Mouse (Mus musculus): ENCODE data around the gene Prkcd. TPM values are rescaled to one million over a fixed set of nuclear protein-coding genes. Genes with fewer than 3 reads are reported as not detected.
A peak's percentile ranks its signal among the peaks of the same experiment; 100 is the strongest.

Gene Prkcd
- polyA plus RNA-seq, 1 experiment = 23.6 TPM

GRCm38 (mm10) chr14:30637087-30637486, 11.1 kb upstream of the Prkcd start:
- H3K4me2 ChIP-seq (ENCODE audit: low read depth) = no peak overlapping the region
- no peaks in the 10 kb centered on the region for H3K27me3 ChIP-seq (ENCODE audit: control insufficient read depth, insufficient read depth, insufficient read length)
- H3K79me2 ChIP-seq (ENCODE audit: control insufficient read depth, insufficient read depth) = no peaks in the 10 kb centered on the region
- H3K36me3 ChIP-seq (ENCODE audit: control insufficient read depth, insufficient read depth) = no peaks in the 10 kb centered on the region
- TF ChIP-seq POLR2AphosphoS2 (IDR thresholded peaks at IDR 0.05; ENCODE audit: insufficient read length, low read depth) (no peak), TCF12 (IDR thresholded peaks at IDR 0.05; ENCODE audit: insufficient read depth, poor library complexity, severe bottlenecking) (no peak), MYOD1 (IDR thresholded peaks at IDR 0.05; ENCODE audit: control insufficient read depth in 1 of 3, insufficient read length in 2 of 3, low read depth in 2 of 3) (no peak), CEBPB (IDR thresholded peaks at IDR 0.05; ENCODE audit: insufficient read depth, poor library complexity, severe bottlenecking) (no peak), MAX (IDR thresholded peaks at IDR 0.05; ENCODE audit: low read depth) (no peak), REST (IDR thresholded peaks at IDR 0.05; ENCODE audit: insufficient read depth, insufficient read length) (no peak), SRF (IDR thresholded peaks at IDR 0.05; ENCODE audit: control insufficient read depth, insufficient read length, low read depth) (no peak)
- H3ac ChIP-seq (ENCODE audit: control insufficient read depth, insufficient read length) = no peak overlapping the region
- H3K4me3 ChIP-seq = no peak overlapping the region

- H3K4me3 ChIP-seq = no peak overlapping the region
- no peaks in the 10 kb centered on the region for H3K36me3 ChIP-seq (ENCODE audit: control insufficient read depth, insufficient read depth)
- H3K27me3 ChIP-seq (ENCODE audit: control insufficient read depth, insufficient read depth, insufficient read length) = no peaks in the 10 kb centered on the region
- H3K79me2 ChIP-seq (ENCODE audit: control insufficient read depth, insufficient read depth) = no peaks in the 10 kb centered on the region
- no peak for TF ChIP-seq TCF3 (IDR thresholded peaks at IDR 0.05; ENCODE audit: insufficient read length, low read depth)
- no peak for TF ChIP-seq USF1 (IDR thresholded peaks at IDR 0.05; ENCODE audit: low read depth)
- TF ChIP-seq E2F4 (IDR thresholded peaks at IDR 0.05; ENCODE audit: insufficient read depth) = no peak
- TF ChIP-seq MAX (IDR thresholded peaks at IDR 0.05; ENCODE audit: low read depth) = no peak
- no peak for TF ChIP-seq SRF (IDR thresholded peaks at IDR 0.05; ENCODE audit: control insufficient read depth, insufficient read length, low read depth)
- no peak for TF ChIP-seq REST (IDR thresholded peaks at IDR 0.05; ENCODE audit: insufficient read depth, insufficient read length)
- TF ChIP-seq TCF12 (IDR thresholded peaks at IDR 0.05; ENCODE audit: insufficient read depth, poor library complexity, severe bottlenecking) = no peak
- TF ChIP-seq POLR2A (IDR thresholded peaks at IDR 0.05; ENCODE audit: insufficient read length, low read depth) = no peak
- TF ChIP-seq CEBPB (IDR thresholded peaks at IDR 0.05; ENCODE audit: insufficient read depth, poor library complexity, severe bottlenecking) = no peak
- TF ChIP-seq POLR2AphosphoS2 (IDR thresholded peaks at IDR 0.05; ENCODE audit: insufficient read length, low read depth) = no peak
- TF ChIP-seq MYOD1 (IDR thresholded peaks at IDR 0.05; ENCODE audit: control insufficient read depth in 1 of 3, insufficient read length in 2 of 3, low read depth in 2 of 3) = no peak
- TF ChIP-seq MYOG (IDR thresholded peaks at IDR 0.05; ENCODE audit: control insufficient read depth in 1 of 3, insufficient read depth in 1 of 3, insufficient read length in 2 of 3, low read depth in 2 of 3) = no peak
- no peak overlapping the region for H3K4me2 ChIP-seq (ENCODE audit: low read depth)
- no peak overlapping the region for H3ac ChIP-seq (ENCODE audit: control insufficient read depth, insufficient read length)
Observed at GRCm38 (mm10) chr14:30636499-30636898, 10.5 kb upstream of the Prkcd start.

- no peak overlapping the region for H3ac ChIP-seq (ENCODE audit: control insufficient read depth, insufficient read length)
- no peak for TF ChIP-seq CEBPB (IDR thresholded peaks at IDR 0.05; ENCODE audit: insufficient read depth, poor library complexity, severe bottlenecking)
- TF ChIP-seq MAX (IDR thresholded peaks at IDR 0.05; ENCODE audit: low read depth) = no peak
- TF ChIP-seq E2F4 (IDR thresholded peaks at IDR 0.05; ENCODE audit: insufficient read depth) = no peak
- TF ChIP-seq POLR2A (IDR thresholded peaks at IDR 0.05; ENCODE audit: insufficient read length, low read depth) = no peak
- H3K36me3 ChIP-seq (ENCODE audit: control insufficient read depth, insufficient read depth) = no peaks in the 10 kb centered on the region
- H3K79me2 ChIP-seq (ENCODE audit: control insufficient read depth, insufficient read depth) = no peaks in the 10 kb centered on the region
- H3K4me2 ChIP-seq (ENCODE audit: low read depth) = peak overlapping the region; percentile 46
- no peak overlapping the region for H3K4me3 ChIP-seq
- H3K27me3 ChIP-seq (ENCODE audit: control insufficient read depth, insufficient read depth, insufficient read length) = no peaks in the 10 kb centered on the region
Observed at GRCm38 (mm10) chr14:30635219-30635910, 9.4 kb upstream of the Prkcd start.

GRCm38 (mm10) chr14:30634418-30634817, 8.4 kb upstream of the Prkcd start:
- Histone ChIP-seq H3K4me3 (no peak overlapping the region), H3K79me2 (ENCODE audit: control insufficient read depth, insufficient read depth) (no peaks in the 10 kb centered on the region), H3K27me3 (ENCODE audit: control insufficient read depth, insufficient read depth, insufficient read length) (no peaks in the 10 kb centered on the region), H3ac (ENCODE audit: control insufficient read depth, insufficient read length) (no peak overlapping the region), H3K4me2 (ENCODE audit: low read depth) (no peak overlapping the region), H3K36me3 (ENCODE audit: control insufficient read depth, insufficient read depth) (no peaks in the 10 kb centered on the region)
- TF ChIP-seq REST (IDR thresholded peaks at IDR 0.05; ENCODE audit: insufficient read depth, insufficient read length) (no peak), MYOD1 (IDR thresholded peaks at IDR 0.05; ENCODE audit: control insufficient read depth in 1 of 3, insufficient read length in 2 of 3, low read depth in 2 of 3) (no peak), POLR2AphosphoS2 (IDR thresholded peaks at IDR 0.05; ENCODE audit: insufficient read length, low read depth) (no peak), MAX (IDR thresholded peaks at IDR 0.05; ENCODE audit: low read depth) (no peak), USF1 (IDR thresholded peaks at IDR 0.05; ENCODE audit: low read depth) (no peak), CEBPB (IDR thresholded peaks at IDR 0.05; ENCODE audit: insufficient read depth, poor library complexity, severe bottlenecking) (no peak), TCF12 (IDR thresholded peaks at IDR 0.05; ENCODE audit: insufficient read depth, poor library complexity, severe bottlenecking) (no peak), E2F4 (IDR thresholded peaks at IDR 0.05; ENCODE audit: insufficient read depth) (no peak), POLR2A (IDR thresholded peaks at IDR 0.05; ENCODE audit: insufficient read length, low read depth) (no peak), MYOG (IDR thresholded peaks at IDR 0.05; ENCODE audit: control insufficient read depth in 1 of 3, insufficient read depth in 1 of 3, insufficient read length in 2 of 3, low read depth in 2 of 3) (no peak), TCF3 (IDR thresholded peaks at IDR 0.05; ENCODE audit: insufficient read length, low read depth) (no peak)

GRCm38 (mm10) chr14:30633708-30634107, 7.7 kb upstream of the Prkcd start:
- no peak overlapping the region for H3ac ChIP-seq (ENCODE audit: control insufficient read depth, insufficient read length)
- no peak for TF ChIP-seq POLR2AphosphoS2 (IDR thresholded peaks at IDR 0.05; ENCODE audit: insufficient read length, low read depth)
- no peak for TF ChIP-seq MYOD1 (IDR thresholded peaks at IDR 0.05; ENCODE audit: control insufficient read depth in 1 of 3, insufficient read length in 2 of 3, low read depth in 2 of 3)
- no peak for TF ChIP-seq POLR2A (IDR thresholded peaks at IDR 0.05; ENCODE audit: insufficient read length, low read depth)
- TF ChIP-seq TCF3 (IDR thresholded peaks at IDR 0.05; ENCODE audit: insufficient read length, low read depth) = no peak
- no peak for TF ChIP-seq E2F4 (IDR thresholded peaks at IDR 0.05; ENCODE audit: insufficient read depth)
- no peak for TF ChIP-seq MYOG (IDR thresholded peaks at IDR 0.05; ENCODE audit: control insufficient read depth in 1 of 3, insufficient read depth in 1 of 3, insufficient read length in 2 of 3, low read depth in 2 of 3)
- no peak for TF ChIP-seq MAX (IDR thresholded peaks at IDR 0.05; ENCODE audit: low read depth)
- no peak for TF ChIP-seq TCF12 (IDR thresholded peaks at IDR 0.05; ENCODE audit: insufficient read depth, poor library complexity, severe bottlenecking)
- TF ChIP-seq SRF (IDR thresholded peaks at IDR 0.05; ENCODE audit: control insufficient read depth, insufficient read length, low read depth) = no peak
- TF ChIP-seq USF1 (IDR thresholded peaks at IDR 0.05; ENCODE audit: low read depth) = no peak
- no peak for TF ChIP-seq CEBPB (IDR thresholded peaks at IDR 0.05; ENCODE audit: insufficient read depth, poor library complexity, severe bottlenecking)
- H3K79me2 ChIP-seq (ENCODE audit: control insufficient read depth, insufficient read depth) = no peaks in the 10 kb centered on the region
- no peak overlapping the region for H3K4me2 ChIP-seq (ENCODE audit: low read depth)
- no peak overlapping the region for H3K4me3 ChIP-seq
- no peaks in the 10 kb centered on the region for H3K36me3 ChIP-seq (ENCODE audit: control insufficient read depth, insufficient read depth)
- no peaks in the 10 kb centered on the region for H3K27me3 ChIP-seq (ENCODE audit: control insufficient read depth, insufficient read depth, insufficient read length)

Measured in myocyte (in vitro differentiated cells).